Mouse (Mus musculus): Measurements from ENCODE around the gene Cryba4.

The Cryba4 gene

GRCm38 (mm10) chr5:112237866-112238570 lies 14.3 kb downstream of the Cryba4 start:
- 69% methylated on average over 9 of the region's 9 CpGs for WGBS

- 49% methylated on average over 16 of the region's 16 CpGs for WGBS
Measured at GRCm38 (mm10) chr5:112237439-112237838, 14.9 kb downstream of the Cryba4 start.

GRCm38 (mm10) chr5:112236631-112237030 lies 15.7 kb downstream of the Cryba4 start:
- 77% methylated on average over 2 of the region's 2 CpGs for WGBS

GRCm38 (mm10) chr5:112235806-112236205 lies 16.5 kb downstream of the Cryba4 start:
- 70% methylated on average over 5 of the region's 5 CpGs for WGBS

GRCm38 (mm10) chr5:112228240-112229076 lies 23.9 kb downstream of the Cryba4 start:
- 1% methylated on average over 57 of the region's 57 CpGs for WGBS

GRCm38 (mm10) chr5:112227898-112228239 lies 24.4 kb downstream of the Cryba4 start:
- WGBS: 3% methylated on average over 13 of the region's 13 CpGs

GRCm38 (mm10) chr5:112227354-112227753 lies 25.0 kb downstream of the Cryba4 start:
- WGBS: 1% methylated on average over 30 of the region's 30 CpGs

GRCm38 (mm10) chr5:112225591-112225990 lies 26.7 kb downstream of the Cryba4 start:
- 36% methylated on average over 6 of the region's 6 CpGs for whole genome bisulfite sequencing

GRCm38 (mm10) chr5:112220203-112220602 lies 32.1 kb downstream of the Cryba4 start:
- WGBS: 71% methylated on average over 8 of the region's 8 CpGs

- WGBS: 18% methylated on average over 1 of the region's 1 CpGs
Measured at GRCm38 (mm10) chr5:112219398-112219797, 32.9 kb downstream of the Cryba4 start.

- WGBS: 64% methylated on average over 4 of the region's 4 CpGs
Measured at GRCm38 (mm10) chr5:112218679-112219078, 33.6 kb downstream of the Cryba4 start.

GRCm38 (mm10) chr5:112217031-112217430 lies 35.3 kb downstream of the Cryba4 start:
- 54% methylated on average over 22 of the region's 22 CpGs for WGBS

- 48% methylated on average over 7 of the region's 7 CpGs for WGBS
Measured at GRCm38 (mm10) chr5:112216335-112216734, 36.0 kb downstream of the Cryba4 start.

- 26% methylated on average over 9 of the region's 9 CpGs for WGBS
Measured at GRCm38 (mm10) chr5:112215801-112216251, 36.5 kb downstream of the Cryba4 start.

- WGBS: 8% methylated on average over 12 of the region's 12 CpGs
Measured at GRCm38 (mm10) chr5:112215291-112215751, 37.0 kb downstream of the Cryba4 start.

- WGBS: 3% methylated on average over 10 of the region's 10 CpGs
Measured at GRCm38 (mm10) chr5:112214419-112214818, 37.9 kb downstream of the Cryba4 start.

GRCm38 (mm10) chr5:112213331-112214240 lies 38.7 kb downstream of the Cryba4 start:
- WGBS: 22% methylated on average over 19 of the region's 19 CpGs

GRCm38 (mm10) chr5:112212711-112213264 lies 39.5 kb downstream of the Cryba4 start:
- 47% methylated on average over 6 of the region's 6 CpGs for WGBS

GRCm38 (mm10) chr5:112211911-112212310 lies 40.4 kb downstream of the Cryba4 start:
- 80% methylated on average over 7 of the region's 7 CpGs for WGBS

- WGBS: 24% methylated on average over 8 of the region's 8 CpGs
Measured at GRCm38 (mm10) chr5:112210104-112210503, 42.2 kb downstream of the Cryba4 start.

- WGBS: 71% methylated on average over 4 of the region's 4 CpGs
Measured at GRCm38 (mm10) chr5:112208321-112208720, 44.0 kb downstream of the Cryba4 start.

Measured in cerebral cortex, adult 2 months (tissue).